Mouse (Mus musculus): Measurements from ENCODE around the gene Polr2i.

Polr2i gene

DNA sequence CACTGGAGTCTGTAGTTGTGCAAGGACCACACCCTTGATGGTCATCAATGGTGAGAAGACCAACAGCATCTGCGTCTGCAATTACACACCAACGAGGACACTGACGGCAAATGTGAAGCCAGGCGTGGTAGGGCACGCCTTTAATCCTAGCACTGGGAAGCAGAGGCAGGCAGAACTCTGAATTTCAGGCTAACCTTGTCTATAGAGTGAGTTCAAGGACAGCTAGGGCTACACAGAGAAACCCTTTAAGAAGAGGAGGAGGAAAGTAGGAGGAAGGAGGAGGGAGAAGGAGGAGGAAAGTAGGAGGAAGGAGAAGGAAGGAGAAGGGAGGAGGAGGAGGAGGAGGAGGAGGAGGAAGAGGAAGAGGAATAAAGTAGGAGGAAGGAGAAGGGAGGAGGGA, 33.8 kb downstream of the Polr2i start:
- DNase-seq (ENCODE audit: low spot score in 2 of 2), result no peak

DNA sequence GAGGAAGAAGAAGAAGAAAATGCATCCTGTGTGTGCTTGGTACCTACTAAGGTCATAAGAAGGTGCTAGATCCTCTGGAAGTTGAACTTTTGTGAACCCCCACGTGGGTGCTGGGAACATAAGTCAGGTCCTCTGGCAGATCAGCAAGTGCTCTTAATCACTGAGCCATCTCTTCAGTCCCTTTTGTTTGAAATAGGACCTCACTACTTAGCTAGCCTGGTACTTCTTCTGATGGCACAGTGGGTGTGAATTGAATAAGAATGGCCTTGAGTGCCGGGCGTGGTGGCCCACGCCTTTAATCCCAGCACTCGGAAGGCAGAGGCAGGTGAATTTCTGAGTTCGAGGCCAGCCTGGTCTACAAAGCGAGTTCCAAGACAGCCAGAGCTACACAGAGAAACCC, 34.2 kb downstream of the Polr2i start:
- DNase-seq (ENCODE audit: low spot score in 2 of 2), result no peak

DNA sequence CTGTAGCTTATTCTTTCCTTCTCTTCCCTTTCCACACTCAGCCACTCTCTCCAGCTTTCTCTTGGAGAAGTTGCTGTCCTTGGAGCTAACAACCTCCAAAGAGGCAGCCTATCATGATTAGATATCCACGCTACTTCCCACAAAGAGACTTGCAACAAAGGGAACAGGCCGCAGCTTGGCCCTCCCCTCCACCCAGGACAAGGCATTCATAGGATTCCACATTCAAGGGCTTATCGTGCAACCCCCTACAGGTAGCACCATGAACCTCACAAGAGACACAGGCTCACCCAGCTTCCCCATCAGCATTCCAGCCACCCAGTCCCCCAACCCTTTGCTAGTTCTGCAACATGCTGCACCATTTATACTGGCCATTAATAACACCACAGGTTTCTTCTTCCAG, 35.0 kb downstream of the Polr2i start:
- DNase-seq (ENCODE audit: low spot score in 2 of 2), result no peak

DNA sequence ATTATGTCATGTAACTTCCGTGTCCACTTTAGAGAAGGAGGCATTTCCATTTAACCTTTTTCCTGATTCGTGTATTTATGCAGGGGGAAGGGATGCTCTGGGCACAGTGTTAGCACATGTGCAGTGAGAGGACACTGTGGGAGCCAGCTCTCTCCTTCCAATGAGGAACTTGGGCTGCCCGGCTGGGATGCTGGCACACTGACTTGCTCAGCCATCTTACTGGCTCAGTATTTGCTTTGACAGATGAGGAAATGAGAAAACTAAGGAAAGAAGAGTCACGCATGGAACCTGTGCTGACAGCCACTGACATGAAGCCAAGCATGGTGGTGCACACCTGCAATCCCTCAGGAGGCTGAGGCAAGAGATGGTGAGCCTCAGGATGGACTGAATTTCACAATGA, 37.9 kb downstream of the Polr2i start:
- no peak for DNase-seq (ENCODE audit: low spot score in 2 of 2)

DNA sequence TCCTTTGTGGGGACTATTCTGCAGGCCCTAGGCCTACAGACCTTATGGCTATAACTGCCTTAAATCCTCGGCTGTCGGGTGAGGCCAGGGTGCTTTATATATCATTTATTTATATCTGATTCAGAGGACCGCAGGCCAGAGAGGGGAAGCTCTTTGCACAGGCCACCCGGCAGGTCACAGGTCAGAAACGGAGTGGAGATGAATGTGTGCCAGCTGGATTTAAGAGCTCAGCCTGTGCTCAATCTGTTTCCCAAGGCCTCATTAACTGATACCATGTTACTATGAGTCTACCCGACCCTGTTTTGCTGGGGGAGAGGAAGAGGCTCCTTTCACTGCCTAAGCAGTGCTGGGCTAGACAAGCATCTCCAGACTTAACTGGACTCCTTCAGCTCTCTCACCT, 42.6 kb downstream of the Polr2i start:
- DNase-seq (ENCODE audit: low spot score in 2 of 2), result no peak

DNA sequence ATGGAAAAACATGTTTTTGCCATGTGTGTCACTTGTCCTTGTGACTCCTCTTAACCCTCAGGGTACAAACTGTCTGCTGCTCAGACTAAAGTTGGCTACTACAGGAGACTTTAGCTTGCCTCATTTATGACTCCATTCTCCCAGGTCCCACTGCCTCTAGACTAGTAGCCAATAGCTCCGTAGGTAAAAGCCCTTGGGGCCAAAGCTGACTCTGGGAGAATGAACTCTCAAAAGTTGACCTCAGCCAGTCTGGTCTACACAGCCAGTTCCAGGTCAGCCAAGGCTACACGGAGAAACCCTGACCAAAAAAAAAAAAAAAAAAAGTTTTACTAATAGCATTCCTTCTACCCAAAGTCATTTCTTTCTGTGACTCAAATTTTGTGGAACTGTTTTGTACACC, 47.2 kb downstream of the Polr2i start:
- no peak for DNase-seq (ENCODE audit: low spot score in 2 of 2)

DNA sequence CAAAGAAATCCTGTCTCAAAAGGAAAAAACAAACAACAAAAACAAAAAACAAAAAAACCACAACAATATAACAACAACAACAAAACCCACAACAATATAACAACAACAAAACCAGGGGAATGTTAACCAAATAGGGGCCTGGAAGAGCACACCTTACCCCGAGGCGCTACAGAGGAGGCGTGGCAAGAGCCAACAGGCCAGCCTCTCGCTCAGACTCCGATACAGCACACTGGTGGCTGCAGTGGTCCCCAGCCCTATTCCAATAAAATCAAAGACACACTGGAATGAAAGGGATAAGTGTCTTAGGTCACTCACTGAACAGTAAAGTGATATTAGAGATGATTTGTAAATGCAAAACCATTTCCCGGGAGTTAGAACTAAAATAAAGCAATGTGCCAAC, 47.8 kb downstream of the Polr2i start:
- DNase-seq (ENCODE audit: low spot score in 2 of 2), result peak in 1 of 2 experiments; percentile 46

DNA sequence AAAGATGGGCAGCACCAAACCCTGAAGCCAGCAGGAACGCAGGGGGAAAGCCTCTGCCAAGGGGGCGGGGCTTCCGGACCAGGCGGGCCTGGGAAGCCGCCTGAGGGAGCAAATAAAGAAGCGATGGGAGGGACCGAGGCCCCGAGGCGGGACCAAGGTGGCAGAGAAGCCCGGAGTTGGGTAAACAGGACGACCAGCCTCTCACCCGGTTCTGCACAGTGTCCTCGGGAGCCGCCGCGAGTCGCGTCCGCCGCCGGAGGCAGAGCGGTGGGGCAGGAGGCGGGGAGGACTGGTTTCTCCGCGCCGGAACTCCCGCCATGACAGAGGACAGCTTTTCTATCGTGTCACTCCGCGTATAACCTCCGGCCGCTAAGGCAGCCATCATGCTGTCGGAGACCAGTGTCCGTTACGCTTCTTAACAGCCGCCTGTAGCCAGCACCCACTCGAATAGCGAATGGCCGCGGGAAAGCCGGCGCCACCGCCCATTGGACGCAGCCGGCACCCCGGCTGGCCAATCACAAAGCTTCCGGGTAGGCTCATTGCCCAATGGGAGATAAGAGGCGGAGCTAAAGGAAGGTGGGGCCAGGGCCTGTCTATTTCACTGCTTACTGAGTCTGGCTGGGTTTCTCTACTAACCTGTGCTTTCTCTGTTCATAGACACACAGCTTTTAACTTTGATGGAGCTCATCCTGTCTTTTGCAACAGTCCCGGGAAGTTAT, 48.4 kb downstream of the Polr2i start, which contains the start of the genes Thap8 and Wdr62:
Gene Thap8 (plus strand): TSS at position 144 of the 719 bp plus-strand sequence.
Gene Wdr62 (minus strand): TSS at position 469 of the 719 bp plus-strand sequence.
- peak; percentile 87 to 94 for DNase-seq (ENCODE audit: low spot score in 2 of 2)

DNA sequence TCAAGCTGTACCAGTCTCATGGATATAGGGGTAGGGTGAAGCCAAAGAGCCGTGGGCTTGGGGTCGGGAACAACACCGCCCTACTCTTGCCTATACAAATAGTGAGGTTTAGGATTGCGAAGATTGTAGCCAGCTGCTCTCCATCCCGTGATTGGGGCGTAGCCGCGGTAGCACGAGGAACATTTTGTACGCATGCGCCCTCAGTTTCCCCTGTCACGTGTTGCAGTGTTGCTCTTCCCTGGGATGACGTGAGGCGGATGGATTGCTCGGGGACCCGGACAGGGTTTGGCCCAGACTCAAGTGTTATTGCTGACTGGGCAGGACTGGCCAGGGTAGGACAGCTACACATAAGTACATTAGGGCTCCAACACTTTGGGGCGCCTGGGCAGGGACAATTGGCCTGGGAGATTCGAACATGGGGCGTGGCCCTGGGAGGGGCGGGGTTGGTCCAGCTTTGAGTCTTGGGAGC, 49.0 kb downstream of the Polr2i start:
- peak; percentile 66 to 80 for DNase-seq (ENCODE audit: low spot score in 2 of 2)

DNA sequence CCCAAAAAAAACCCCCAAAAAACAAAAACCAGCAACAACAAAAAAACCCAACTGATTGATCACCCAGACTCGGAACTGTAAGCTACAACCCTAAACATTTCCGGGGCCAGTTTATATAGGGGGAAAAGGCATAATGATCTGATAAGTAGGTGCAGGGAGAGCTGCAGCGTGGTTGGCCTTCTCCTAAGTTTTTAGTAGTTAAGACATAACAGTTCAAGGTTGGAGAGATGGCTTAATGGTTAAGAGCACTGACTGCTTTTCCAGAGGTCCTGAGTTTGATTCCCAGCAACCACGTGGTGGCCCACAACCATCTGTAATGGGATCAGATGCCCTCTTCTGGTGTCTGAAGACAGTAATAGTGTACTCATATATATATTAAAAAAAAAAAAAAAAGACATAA, 49.8 kb downstream of the Polr2i start:
- no peak for DNase-seq (ENCODE audit: low spot score in 2 of 2)

DNA sequence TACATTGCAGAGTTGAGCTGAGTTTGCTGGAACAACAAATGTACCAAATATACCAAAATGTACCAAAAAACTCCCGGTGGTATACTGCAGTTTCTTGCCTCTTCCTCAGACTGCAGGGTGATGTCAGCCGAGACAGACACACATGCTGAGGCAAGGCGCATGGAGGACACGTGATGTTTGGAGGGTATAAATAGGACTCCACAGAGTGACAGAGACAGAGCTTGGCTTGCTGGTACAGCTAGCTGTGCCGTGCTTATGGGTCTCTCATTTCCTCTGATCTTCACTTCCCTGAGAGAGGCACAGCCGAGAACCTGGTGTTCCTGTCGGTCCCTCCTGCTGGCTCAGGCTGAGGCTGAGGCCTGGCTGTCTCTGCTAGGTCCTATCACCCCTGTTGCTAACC, 51.0 kb downstream of the Polr2i start:
- DNase-seq (ENCODE audit: low spot score in 2 of 2), result no peak

Measured in spleen, postnatal 10 days (tissue).